Mouse (Mus musculus): ENCODE results near the gene Atxn1. TPM values are rescaled to one million over a fixed set of nuclear protein-coding genes. Genes with fewer than 3 reads are reported as not detected.

Atxn1 gene
- total and polyA plus RNA-seq, 3 experiments: 8.0 to 13.1 (median 9.7) TPM

DNA sequence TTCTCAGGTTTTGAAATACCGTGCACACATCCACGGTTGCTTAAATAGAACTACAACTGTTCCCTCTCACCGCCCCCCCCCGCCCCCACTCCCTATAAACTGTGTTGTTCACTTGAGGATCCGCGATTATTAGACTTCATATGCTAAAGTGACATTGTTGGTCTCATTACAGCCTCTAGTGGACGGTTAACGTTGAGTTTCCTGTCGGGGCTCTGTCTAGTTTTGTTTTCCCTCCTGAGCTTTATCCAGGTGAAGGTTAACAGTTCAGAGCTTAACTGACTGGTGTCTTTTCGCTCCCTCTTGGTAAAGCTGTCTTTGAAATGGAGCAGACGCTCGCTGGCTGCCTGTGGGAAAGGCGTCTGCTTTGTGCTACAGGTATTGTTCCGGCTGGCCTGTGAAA, 1.8 kb upstream of the Atxn1 start (continued):
- TF ChIP-seq ZNF384 (IDR thresholded peaks at IDR 0.05; ENCODE audit: low read depth, low read length) (no peak), EP300 (IDR thresholded peaks at IDR 0.05; ENCODE audit: low read length) (no peak), USF2 (conservative IDR thresholded peaks at IDR 0.05; ENCODE audit: low read depth, low read length) (no peak)

DNA sequence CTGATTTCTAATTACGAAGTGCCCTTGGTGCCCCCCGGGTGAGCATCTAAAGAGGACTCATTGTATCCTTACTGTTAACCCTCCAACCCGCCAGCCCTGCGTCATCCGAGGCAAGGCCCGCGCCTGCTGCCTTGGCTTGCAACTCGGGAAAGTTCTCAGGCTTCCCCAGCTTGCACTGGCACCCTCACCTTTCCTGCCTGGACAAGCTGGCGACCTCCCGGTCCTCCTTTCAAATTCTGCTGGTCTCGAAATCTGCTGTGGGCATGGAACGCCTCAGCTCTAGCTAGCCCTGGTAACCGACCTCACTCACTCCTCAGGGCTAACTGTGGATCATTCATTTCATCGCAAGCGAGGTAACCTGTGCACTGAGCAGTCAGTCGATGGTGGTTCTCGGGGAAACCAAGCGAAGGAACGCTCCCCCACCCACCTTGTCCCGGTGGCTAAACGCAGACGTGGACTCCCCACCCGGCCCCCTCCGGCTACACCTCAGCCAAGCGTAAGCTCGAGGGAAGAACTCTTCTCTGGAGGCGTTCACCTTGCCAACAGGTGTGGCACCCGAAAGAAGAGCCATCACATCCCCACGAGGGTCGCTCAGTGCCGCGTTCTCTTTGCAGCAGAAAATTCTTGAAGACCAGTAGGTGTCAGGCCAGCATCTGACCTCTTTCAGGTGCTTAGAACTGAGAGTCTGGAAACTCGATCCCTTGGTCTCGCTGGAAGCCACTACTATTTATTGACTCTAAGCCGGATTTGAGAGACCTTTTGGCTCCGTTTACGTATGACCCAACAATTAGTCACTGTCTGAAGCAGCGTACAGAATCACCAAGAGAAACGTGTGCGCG, 1.0 kb upstream of the Atxn1 start:
- Histone ChIP-seq H3K9ac (ENCODE audit: insufficient read depth, low read depth) (peak overlapping the region; percentile 58), H3K4me3 (replicated peaks in 1 of 3; ENCODE audit: low read depth in 2 of 3, low read length in 2 of 3, poor library complexity in 1 of 3) (peak overlapping the region; percentile 72 to 84 (median 73)), H3K4me2 (ENCODE audit: insufficient read depth, low read depth, poor library complexity, severe bottlenecking) (peak overlapping the region; percentile 69), H3K36me3 (replicated peaks in 1 of 2; ENCODE audit: control insufficient read depth in 1 of 2, insufficient read depth in 1 of 2, low read length in 1 of 2) (no peaks in the 10 kb centered on the region), H3K27ac (ENCODE audit: insufficient read depth, low read depth) (peak overlapping the region; percentile 65), H3K4me1 (ENCODE audit: control insufficient read depth in 1 of 2, insufficient read depth in 2 of 2) (peaks cover 8 to 46% of the 10 kb centered on the region in 2 experiments), H3K79me2 (replicated peaks; ENCODE audit: control insufficient read depth, extremely low read depth, insufficient read depth, poor library complexity, severe bottlenecking) (peaks cover 36% of the 10 kb centered on the region), H3K27me3 (replicated peaks) (no peaks in the 10 kb centered on the region), H3K9me3 (replicated peaks; ENCODE audit: low read length) (no peaks in the 10 kb centered on the region)
- no peak for DNase-seq (ENCODE audit: extremely low read depth)
- TF ChIP-seq HCFC1 (IDR thresholded peaks at IDR 0.05; ENCODE audit: low read depth, low read length) (no peak), MXI1 (IDR thresholded peaks at IDR 0.05; ENCODE audit: low read depth, low read length) (peak; percentile 61), PAX5 (IDR thresholded peaks at IDR 0.05; ENCODE audit: low read length) (no peak), RCOR1 (conservative IDR thresholded peaks at IDR 0.05; ENCODE audit: low read depth, low read length) (0 out of 2 replicates have a peak, but pooled peaks have one; percentile 45), IRF4 (IDR thresholded peaks at IDR 0.05; ENCODE audit: low read depth, low read length) (peak; percentile 9; the same call in 1 of the 2 replicates), SIN3A (IDR thresholded peaks at IDR 0.05; ENCODE audit: low read length) (peak; percentile 45), CTCF (conservative IDR thresholded peaks at IDR 0.05 in 1 of 2, IDR thresholded peaks at IDR 0.05 in 1 of 2; ENCODE audit: low read depth in 2 of 2, low read length in 2 of 2) (peak in 1 of 2 experiments; percentile 43; a peak in 2 of 4 replicates), RAD21 (IDR thresholded peaks at IDR 0.05; ENCODE audit: low read depth, low read length) (peak; percentile 25)
- in situ Hi-C loops (cut with MboI; ENCODE audit: low pct_ligation_motif_present, low pct_unique_long_range_greater_than_20kb, low sequenced_read_pairs): loop anchor here (10.0 to 25.0 kb wide), 2 partner anchors 101 to 279 kb away; no protein-coding TSS in a partner anchor
- dilution Hi-C loops (cut with MboI; ENCODE audit: extremely low pct_ligation_motif_present, extremely low pct_unique_long_range_greater_than_20kb, low sequenced_read_pairs): no loop called here

DNA sequence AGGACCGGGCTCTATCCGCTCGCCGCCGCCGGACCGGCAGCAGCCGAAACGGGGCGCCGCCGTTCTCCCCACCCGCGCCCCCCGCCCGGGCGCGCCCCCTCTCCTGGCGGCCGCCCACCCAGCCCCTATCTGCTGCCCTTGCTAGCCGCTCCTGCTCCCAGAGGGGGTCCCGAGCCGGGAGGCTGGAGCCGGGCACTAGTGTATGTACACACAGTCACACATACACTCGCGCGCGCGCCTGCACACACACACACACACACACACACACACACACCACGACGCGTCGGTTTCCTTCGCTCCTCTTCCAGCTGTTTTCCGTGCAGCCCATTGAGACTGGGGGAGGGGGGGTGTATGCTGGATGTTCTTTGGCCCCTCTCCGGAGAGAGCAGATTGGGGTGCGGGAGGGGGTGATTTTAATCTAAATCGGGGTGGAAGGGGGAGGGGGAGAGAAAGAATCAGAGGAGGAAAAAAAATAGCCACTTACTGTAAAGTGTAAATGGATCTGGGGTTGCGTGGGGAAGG, 416 bp downstream of the Atxn1 start:
- Histone ChIP-seq H3K9ac (ENCODE audit: insufficient read depth, low read depth) (peak overlapping the region; percentile 88), H3K27ac (ENCODE audit: insufficient read depth, low read depth) (peak overlapping the region; percentile 69), H3K4me3 (replicated peaks in 1 of 3; ENCODE audit: low read depth in 2 of 3, low read length in 2 of 3, poor library complexity in 1 of 3) (peak overlapping the region; percentile 83 to 99 (median 84)), H3K36me3 (replicated peaks in 1 of 2; ENCODE audit: control insufficient read depth in 1 of 2, insufficient read depth in 1 of 2, low read length in 1 of 2) (peaks cover 0 to 5% of the 10 kb centered on the region in 2 experiments), H3K4me1 (ENCODE audit: control insufficient read depth in 1 of 2, insufficient read depth in 2 of 2) (peaks cover 8 to 50% of the 10 kb centered on the region in 2 experiments), H3K9me3 (replicated peaks; ENCODE audit: low read length) (no peaks in the 10 kb centered on the region), H3K27me3 (replicated peaks) (no peaks in the 10 kb centered on the region), H3K4me2 (ENCODE audit: insufficient read depth, low read depth, poor library complexity, severe bottlenecking) (peak overlapping the region; percentile 19; the same call in 1 of the 2 replicates), H3K79me2 (replicated peaks; ENCODE audit: control insufficient read depth, extremely low read depth, insufficient read depth, poor library complexity, severe bottlenecking) (peaks cover 48% of the 10 kb centered on the region)
- peak; percentile 21; the same call in 1 of the 2 replicates for TF ChIP-seq CHD2 (IDR thresholded peaks at IDR 0.05; ENCODE audit: low read length)
- no peak for TF ChIP-seq EP300 (IDR thresholded peaks at IDR 0.05; ENCODE audit: low read length)
- TF ChIP-seq TCF12 (IDR thresholded peaks at IDR 0.05; ENCODE audit: low read depth, low read length): no peak
- TF ChIP-seq TBP (conservative IDR thresholded peaks at IDR 0.05; ENCODE audit: low read depth, low read length): no peak
- TF ChIP-seq MEF2A (IDR thresholded peaks at IDR 0.05; ENCODE audit: borderline replicate concordance, low read depth, low read length): 0 out of 2 replicates have a peak, but pooled peaks have one; percentile 19
- TF ChIP-seq USF1 (IDR thresholded peaks at IDR 0.05; ENCODE audit: low read depth, low read length): no peak
- in situ Hi-C loops (cut with MboI; ENCODE audit: low pct_ligation_motif_present, low pct_unique_long_range_greater_than_20kb, low sequenced_read_pairs) (loop anchor here (10.0 to 25.0 kb wide), 2 partner anchors 100 to 277 kb away; no protein-coding TSS in a partner anchor), dilution Hi-C loops (cut with MboI; ENCODE audit: extremely low pct_ligation_motif_present, extremely low pct_unique_long_range_greater_than_20kb, low sequenced_read_pairs) (no loop called here)
- no peak for DNase-seq (ENCODE audit: extremely low read depth)
